24 mouse cellular contexts compared by ENCODE assay signal in the genomic region with DNA sequence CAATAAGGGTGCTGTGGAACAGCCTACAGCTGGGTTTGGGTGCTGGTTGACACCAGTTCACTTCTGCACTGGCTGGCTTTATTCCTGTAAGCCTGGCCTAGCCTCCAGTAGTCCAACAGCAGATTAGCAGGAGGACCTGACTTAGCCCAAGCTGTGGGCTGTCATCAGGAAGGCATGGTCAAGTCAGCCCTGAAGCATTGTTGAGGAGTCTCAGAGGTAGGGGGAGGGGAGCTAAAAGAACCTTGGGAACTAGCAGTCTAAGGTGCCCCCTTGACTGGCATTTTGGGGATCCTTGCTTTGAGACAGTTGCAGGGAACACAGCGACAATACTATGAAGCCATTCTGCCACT. TPM values are rescaled to one million over a fixed set of nuclear protein-coding genes. Genes with fewer than 3 reads are reported as not detected.
A peak's percentile ranks its signal among the peaks of the same experiment; 100 is the strongest.
DNase-seq lines count a peak whose midpoint lies in the region; ATAC-seq and TF ChIP-seq lines count a peak whose summit lies in the region.
"Had no signal": no experiment of that assay in that cellular context is flagged by ENCODE, and none has a peak within 500 bp of the region (broad histone marks: within the 10 kb centered on the region; RNA-seq: fewer than 3 reads in every experiment).

No protein-coding gene starts in this region.

- ATAC-seq in forebrain, embryonic 11.5 days (replicated peaks; ENCODE audit: low FRiP score) = no peak
- no peak for ATAC-seq in forebrain, embryonic 15.5 days (replicated peaks)
- no peak for ATAC-seq in kidney, embryonic 16.5 days (ENCODE audit: low FRiP score, low TSS enrichment)
- no peak for ATAC-seq in lung, embryonic 15.5 days (ENCODE audit: borderline replicate concordance, extremely low read depth, low FRiP score, low TSS enrichment)
- no peak for ATAC-seq in lung, postnatal 0 days
- no peak for ATAC-seq in stomach, postnatal 0 days (ENCODE audit: low FRiP score, low TSS enrichment)
- ATAC-seq: activated CD4-positive, CD25-positive, alpha-beta regulatory T cell, adult 4 months; CD4-positive, CD25-positive, alpha-beta regulatory T cell, adult 4 months; forebrain, embryonic 14.5 days; Patski had no signal

- no peak overlapping the region for H3K4me2 ChIP-seq in forebrain, embryonic 11.5 days (ENCODE audit: low read depth, low read length, severe bottlenecking)
- H3K4me2 ChIP-seq in forebrain, embryonic 15.5 days (replicated peaks) = no peak overlapping the region
- no peak overlapping the region for H3K4me2 ChIP-seq in kidney, embryonic 16.5 days (replicated peaks; ENCODE audit: low read depth, low read length)
- no peak overlapping the region for H3K4me2 ChIP-seq in lung, embryonic 15.5 days
- H3K4me2 ChIP-seq in lung, postnatal 0 days (replicated peaks; ENCODE audit: low read depth, low read length) = no peak overlapping the region
- no peak overlapping the region for H3K4me2 ChIP-seq in stomach, postnatal 0 days (replicated peaks; ENCODE audit: low read depth)
- H3K4me2 ChIP-seq: embryonic facial prominence, embryonic 12.5 days; forebrain, embryonic 12.5 days had no signal

- H3K27me3 ChIP-seq in forebrain, embryonic 11.5 days (ENCODE audit: control insufficient read depth, insufficient read depth, low read length) = no peaks in the 10 kb centered on the region
- no peaks in the 10 kb centered on the region for H3K27me3 ChIP-seq in forebrain, embryonic 15.5 days
- H3K27me3 ChIP-seq in kidney, embryonic 16.5 days (ENCODE audit: insufficient read depth, low read length) = no peaks in the 10 kb centered on the region
- H3K27me3 ChIP-seq in lung, embryonic 15.5 days = no peaks in the 10 kb centered on the region
- no peaks in the 10 kb centered on the region for H3K27me3 ChIP-seq in lung, postnatal 0 days (replicated peaks; ENCODE audit: insufficient read depth, low read length)
- H3K27me3 ChIP-seq in stomach, postnatal 0 days (ENCODE audit: control insufficient read depth, insufficient read depth, low read length) = no peaks in the 10 kb centered on the region
- H3K27me3 ChIP-seq: embryonic facial prominence, embryonic 12.5 days; forebrain, embryonic 12.5 days; Patski had no signal

- no peak overlapping the region for H3K9ac ChIP-seq in forebrain, embryonic 11.5 days (ENCODE audit: low read length)
- H3K9ac ChIP-seq in forebrain, embryonic 15.5 days (replicated peaks) = no peak overlapping the region
- H3K9ac ChIP-seq in kidney, embryonic 16.5 days (replicated peaks; ENCODE audit: low read length) = no peak overlapping the region
- H3K9ac ChIP-seq in lung, embryonic 15.5 days = no peak overlapping the region
- no peak overlapping the region for H3K9ac ChIP-seq in lung, postnatal 0 days (replicated peaks; ENCODE audit: low read depth)
- H3K9ac ChIP-seq in stomach, postnatal 0 days (ENCODE audit: low read length) = no peak overlapping the region
- H3K9ac ChIP-seq: embryonic facial prominence, embryonic 12.5 days; forebrain, embryonic 12.5 days had no signal

- no peaks in the 10 kb centered on the region for H3K36me3 ChIP-seq in forebrain, embryonic 11.5 days (ENCODE audit: control insufficient read depth, insufficient read depth, low read length)
- no peaks in the 10 kb centered on the region for H3K36me3 ChIP-seq in forebrain, embryonic 15.5 days
- H3K36me3 ChIP-seq in kidney, embryonic 16.5 days (ENCODE audit: insufficient read depth, low read length) = no peaks in the 10 kb centered on the region
- H3K36me3 ChIP-seq in lung, embryonic 15.5 days = no peaks in the 10 kb centered on the region
- no peaks in the 10 kb centered on the region for H3K36me3 ChIP-seq in lung, postnatal 0 days (ENCODE audit: insufficient read depth, low read length)
- H3K36me3 ChIP-seq in stomach, postnatal 0 days (ENCODE audit: control insufficient read depth, insufficient read depth, low read length) = no peaks in the 10 kb centered on the region
- H3K36me3 ChIP-seq: embryonic facial prominence, embryonic 10.5 days; embryonic facial prominence, embryonic 12.5 days; forebrain, embryonic 12.5 days; G1E had no signal

- TF ChIP-seq CTCF in lung, postnatal 0 days (IDR thresholded peaks at IDR 0.05) = no peak
- TF ChIP-seq CTCF in stomach, postnatal 0 days (IDR thresholded peaks at IDR 0.05; ENCODE audit: low read depth) = no peak

- H3K27ac ChIP-seq in forebrain, embryonic 11.5 days (ENCODE audit: low read depth, low read length) = no peak overlapping the region
- H3K27ac ChIP-seq in forebrain, embryonic 15.5 days (replicated peaks) = no peak overlapping the region
- H3K27ac ChIP-seq in kidney, embryonic 16.5 days (ENCODE audit: low read length) = peak overlapping the region; percentile 88; the same call in 1 of the 2 replicates
- H3K27ac ChIP-seq in lung, embryonic 15.5 days = peak overlapping the region; percentile 93
- H3K27ac ChIP-seq in lung, postnatal 0 days (ENCODE audit: low read length) = no peak overlapping the region
- peak overlapping the region; percentile 40; the same call in 1 of the 2 replicates for H3K27ac ChIP-seq in stomach, postnatal 0 days (replicated peaks)
- H3K27ac ChIP-seq: embryonic facial prominence, embryonic 10.5 days; forebrain, embryonic 12.5 days had no signal

- WGBS in forebrain, embryonic 11.5 days = 94% methylated on average over 1 of the region's 1 CpGs
- 96% methylated on average over 1 of the region's 1 CpGs for WGBS in forebrain, embryonic 15.5 days
- 95% methylated on average over 1 of the region's 1 CpGs for WGBS in kidney, embryonic 16.5 days
- 93% methylated on average over 1 of the region's 1 CpGs for WGBS in lung, embryonic 15.5 days
- WGBS in lung, postnatal 0 days = 100% methylated on average over 1 of the region's 1 CpGs
- 100% methylated on average over 1 of the region's 1 CpGs for WGBS in stomach, postnatal 0 days

- no peaks in the 10 kb centered on the region for H3K9me3 ChIP-seq in forebrain, embryonic 11.5 days (ENCODE audit: control insufficient read depth, low read length)
- H3K9me3 ChIP-seq in forebrain, embryonic 15.5 days = no peaks in the 10 kb centered on the region
- H3K9me3 ChIP-seq in kidney, embryonic 16.5 days (ENCODE audit: low read length) = no peaks in the 10 kb centered on the region
- H3K9me3 ChIP-seq in lung, embryonic 15.5 days = no peaks in the 10 kb centered on the region
- no peaks in the 10 kb centered on the region for H3K9me3 ChIP-seq in lung, postnatal 0 days (ENCODE audit: low read length)
- H3K9me3 ChIP-seq in stomach, postnatal 0 days (ENCODE audit: control insufficient read depth, low read length) = no peaks in the 10 kb centered on the region
- H3K9me3 ChIP-seq: embryonic facial prominence, embryonic 10.5 days; embryonic facial prominence, embryonic 12.5 days; forebrain, embryonic 12.5 days; G1E had no signal

- no peak overlapping the region for H3K4me3 ChIP-seq in forebrain, embryonic 11.5 days (ENCODE audit: low read depth, low read length)
- no peak overlapping the region for H3K4me3 ChIP-seq in forebrain, embryonic 15.5 days
- H3K4me3 ChIP-seq in kidney, embryonic 16.5 days (ENCODE audit: low read length) = no peak overlapping the region
- no peak overlapping the region for H3K4me3 ChIP-seq in lung, embryonic 15.5 days
- no peak overlapping the region for H3K4me3 ChIP-seq in lung, postnatal 0 days (ENCODE audit: low read depth, low read length)
- no peak overlapping the region for H3K4me3 ChIP-seq in stomach, postnatal 0 days (ENCODE audit: low read depth, low read length)
- H3K4me3 ChIP-seq: embryonic facial prominence, embryonic 10.5 days; embryonic facial prominence, embryonic 12.5 days; forebrain, embryonic 12.5 days had no signal

- DNase-seq in forebrain, embryonic 11.5 days (ENCODE audit: low spot score) = peak; percentile 31
- DNase-seq in kidney, adult 8-10 months = no peak
- no peak for DNase-seq in lung, postnatal 0 days (ENCODE audit: low spot score)
- no peak for DNase-seq in stomach, postnatal 0 days (ENCODE audit: low spot score)
- DNase-seq: adrenal gland, adult 8-10 months; adrenal gland, postnatal 14 days; adrenal gland, postnatal 36 days; B cell, adult 2 months; cerebellum, adult 11-12 months; cerebellum, adult 2 months; cerebellum, adult 9-10 months; cerebellum, postnatal 10 days; cerebellum, postnatal 25 days had no signal

- H3K4me1 ChIP-seq in forebrain, embryonic 11.5 days (replicated peaks; ENCODE audit: control insufficient read depth, insufficient read depth, low read length) = 0 out of 2 replicates have a peak, but pooled peaks cover 1% of the 10 kb centered on the region
- peaks cover 5% of the 10 kb centered on the region; the same call in 1 of the 2 replicates for H3K4me1 ChIP-seq in forebrain, embryonic 15.5 days
- peaks cover 18% of the 10 kb centered on the region for H3K4me1 ChIP-seq in kidney, embryonic 16.5 days (ENCODE audit: insufficient read depth, low read length)
- H3K4me1 ChIP-seq in lung, embryonic 15.5 days = peaks cover 39% of the 10 kb centered on the region
- H3K4me1 ChIP-seq in lung, postnatal 0 days (ENCODE audit: insufficient read depth, low read depth, low read length) = peaks cover 8% of the 10 kb centered on the region; the same call in 1 of the 2 replicates
- 0 out of 2 replicates have a peak, but pooled peaks cover 3% of the 10 kb centered on the region for H3K4me1 ChIP-seq in stomach, postnatal 0 days (replicated peaks; ENCODE audit: control insufficient read depth, insufficient read depth)

- no peak for TF ChIP-seq EP300 in lung, postnatal 0 days (IDR thresholded peaks at IDR 0.05)
- TF ChIP-seq EP300 in stomach, postnatal 0 days (optimal IDR thresholded peaks at IDR 0.05) = no peak

RNA-seq across cellular contexts. Expression of gene D10Jhu81e, which starts 29.4 kb away (rescaled TPM):
- polyA plus RNA-seq in forebrain, embryonic 11.5 days (2014; fragmentation: Nextera tagmentation; extraction: Ambion mirVana) = 14.0 and 16.3 TPM in 2 replicates
- 23.6 and 26.8 TPM in 2 replicates for polyA plus RNA-seq in forebrain, embryonic 15.5 days (2015; fragmentation: Nextera tagmentation; extraction: Ambion mirVana)
- 50.7 and 54.7 TPM in 2 replicates for polyA plus RNA-seq in kidney, embryonic 16.5 days (2015; fragmentation: Nextera tagmentation; extraction: Ambion mirVana)
- polyA plus RNA-seq in lung, embryonic 15.5 days (2015; fragmentation: Nextera tagmentation; extraction: Ambion mirVana) = 32.8 and 34.8 TPM in 2 replicates
- polyA plus RNA-seq in lung, postnatal 0 days (2015; fragmentation: Nextera tagmentation; extraction: Ambion mirVana) = 24.8 and 27.0 TPM in 2 replicates
- polyA plus RNA-seq in stomach, postnatal 0 days (2015; fragmentation: Nextera tagmentation; extraction: Ambion mirVana) = 28.4 and 33.9 TPM in 2 replicates

RNA-seq across cellular contexts. Expression of gene Pwp2, which starts 44.7 kb away (rescaled TPM):
- 23.7 and 28.4 TPM in 2 replicates for polyA plus RNA-seq in forebrain, embryonic 11.5 days (2014; fragmentation: Nextera tagmentation; extraction: Ambion mirVana)
- 22.5 and 24.2 TPM in 2 replicates for polyA plus RNA-seq in forebrain, embryonic 15.5 days (2015; fragmentation: Nextera tagmentation; extraction: Ambion mirVana)
- polyA plus RNA-seq in kidney, embryonic 16.5 days (2015; fragmentation: Nextera tagmentation; extraction: Ambion mirVana) = 24.5 and 25.5 TPM in 2 replicates
- polyA plus RNA-seq in lung, embryonic 15.5 days (2015; fragmentation: Nextera tagmentation; extraction: Ambion mirVana) = 19.4 and 19.7 TPM in 2 replicates
- polyA plus RNA-seq in lung, postnatal 0 days (2015; fragmentation: Nextera tagmentation; extraction: Ambion mirVana) = 5.8 and 6.4 TPM in 2 replicates
- polyA plus RNA-seq in stomach, postnatal 0 days (2015; fragmentation: Nextera tagmentation; extraction: Ambion mirVana) = 6.2 and 7.1 TPM in 2 replicates

Comparison
In these comparisons a context has a peak if more than half of its experiments do, and no peak if none do; other contexts are left out.
1. H3K27ac ChIP-seq: peak in kidney, embryonic 16.5 days (single experiment), lung, embryonic 15.5 days (single experiment) and stomach, postnatal 0 days (single experiment); none in forebrain, embryonic 11.5 days (single experiment), forebrain, embryonic 15.5 days (single experiment) and lung, postnatal 0 days (single experiment).